In genomic region chr6:17061826-17062225, GRCm38 (mm10) we compare ENCODE assay signal across 8 mouse cellular contexts. TPM values are rescaled to one million over a fixed set of nuclear protein-coding genes. Genes with fewer than 3 reads are reported as not detected.
A peak's percentile ranks its signal among the peaks of the same experiment; 100 is the strongest.
DNase-seq lines count a peak whose midpoint lies in the region; ATAC-seq and TF ChIP-seq lines count a peak whose summit lies in the region.
"Not testable (repeated sequence)": the region's sequence is repeated elsewhere in the genome, so short reads cannot be mapped to it uniquely, and the experiment has no call there.
"Had no signal": no experiment of that assay in that cellular context is flagged by ENCODE, and none has a peak within 500 bp of the region (broad histone marks: within the 10 kb centered on the region; RNA-seq: fewer than 3 reads in every experiment).

No protein-coding gene starts in this region.

- H3K4me3 ChIP-seq in intestine, embryonic 16.5 days (ENCODE audit: low read length); kidney, embryonic 15.5 days (replicated peaks); left cerebral cortex, adult 2 months; stomach, embryonic 14.5 days (ENCODE audit: low read depth, low read length); stomach, postnatal 0 days (ENCODE audit: low read depth, low read length): not testable (repeated sequence)

- not testable (repeated sequence) for ATAC-seq in intestine, embryonic 16.5 days; kidney, embryonic 15.5 days (replicated peaks; ENCODE audit: low FRiP score); stomach, embryonic 14.5 days (ENCODE audit: insufficient number of reproducible peaks, insufficient read depth, low FRiP score, low read depth); stomach, postnatal 0 days (ENCODE audit: low FRiP score, low TSS enrichment)

- H3K4me2 ChIP-seq in intestine, embryonic 16.5 days (ENCODE audit: low read depth, low read length); kidney, embryonic 15.5 days; stomach, embryonic 14.5 days (replicated peaks; ENCODE audit: low read depth, low read length); stomach, postnatal 0 days (replicated peaks; ENCODE audit: low read depth): not testable (repeated sequence)

- H3K9me3 ChIP-seq in intestine, embryonic 16.5 days (ENCODE audit: control insufficient read depth, low read length); kidney, embryonic 15.5 days (replicated peaks); stomach, embryonic 14.5 days (ENCODE audit: control insufficient read depth, low read depth, low read length); stomach, postnatal 0 days (ENCODE audit: control insufficient read depth, low read length): not testable (repeated sequence)

- peak; percentile 15 for TF ChIP-seq CTCF in left cerebral cortex, adult 2 months (IDR thresholded peaks at IDR 0.05)
- TF ChIP-seq CTCF in stomach, postnatal 0 days (IDR thresholded peaks at IDR 0.05; ENCODE audit: low read depth), result peak; percentile 26

- WGBS in intestine, embryonic 16.5 days, result 80% methylated on average over 4 of the region's 4 CpGs
- 83% methylated on average over 4 of the region's 4 CpGs for WGBS in kidney, embryonic 15.5 days
- WGBS in stomach, embryonic 14.5 days, result 71% methylated on average over 4 of the region's 4 CpGs
- 72% methylated on average over 4 of the region's 4 CpGs for WGBS in stomach, postnatal 0 days

- H3K4me1 ChIP-seq in intestine, embryonic 16.5 days (ENCODE audit: control insufficient read depth, insufficient read depth, low read length), result peaks cover 26% of the 10 kb centered on the region
- H3K4me1 ChIP-seq in kidney, embryonic 15.5 days, result peaks cover 38% of the 10 kb centered on the region
- peaks cover 17% of the 10 kb centered on the region for H3K4me1 ChIP-seq in stomach, embryonic 14.5 days (ENCODE audit: control insufficient read depth, insufficient read depth, low read length)
- not testable (repeated sequence) for H3K4me1 ChIP-seq in stomach, postnatal 0 days (replicated peaks; ENCODE audit: control insufficient read depth, insufficient read depth)

- peak overlapping the region; percentile 70 for H3K27ac ChIP-seq in intestine, embryonic 16.5 days (ENCODE audit: low read length)
- peak overlapping the region; percentile 62 for H3K27ac ChIP-seq in kidney, embryonic 15.5 days
- H3K27ac ChIP-seq in left cerebral cortex, adult 2 months; stomach, postnatal 0 days (replicated peaks): not testable (repeated sequence)
- H3K27ac ChIP-seq in stomach, embryonic 14.5 days (ENCODE audit: low read length), result 0 out of 2 replicates have a peak overlapping the region, but pooled peaks have one; percentile 59

- not testable (repeated sequence) for H3K27me3 ChIP-seq in intestine, embryonic 16.5 days (replicated peaks; ENCODE audit: control insufficient read depth, insufficient read depth, low read length); kidney, embryonic 15.5 days; stomach, embryonic 14.5 days (ENCODE audit: control insufficient read depth, insufficient read depth, low read length); stomach, postnatal 0 days (ENCODE audit: control insufficient read depth, insufficient read depth, low read length)

- DNase-seq in heart, adult 11 months, result peak; percentile 59
- DNase-seq in left cerebral cortex, adult 2 months (ENCODE audit: extremely low spot score in 1 of 2, low spot score in 2 of 2); stomach, postnatal 0 days (ENCODE audit: low spot score): not testable (repeated sequence)

- not testable (repeated sequence) for H3K9ac ChIP-seq in intestine, embryonic 16.5 days (ENCODE audit: low read depth, low read length); kidney, embryonic 15.5 days; stomach, embryonic 14.5 days (replicated peaks; ENCODE audit: low read depth, low read length); stomach, postnatal 0 days (ENCODE audit: low read length)

- not testable (repeated sequence) for H3K36me3 ChIP-seq in intestine, embryonic 16.5 days (ENCODE audit: control insufficient read depth, insufficient read depth, low read length); kidney, embryonic 15.5 days; stomach, embryonic 14.5 days (ENCODE audit: control insufficient read depth, insufficient read depth, low read length); stomach, postnatal 0 days (ENCODE audit: control insufficient read depth, insufficient read depth, low read length)

- TF ChIP-seq EP300 in stomach, postnatal 0 days (optimal IDR thresholded peaks at IDR 0.05), result not testable (repeated sequence)

- intact Hi-C loops in left cerebral cortex, adult 2 months (cut with DNase I), result not testable (repeated sequence)

RNA-seq across cellular contexts. Expression of gene Tes, which starts 3.1 kb away (rescaled TPM):
- polyA plus RNA-seq in intestine, embryonic 16.5 days (2015; fragmentation: Nextera tagmentation; extraction: Ambion mirVana), result 90.1 and 97.0 TPM in 2 replicates
- polyA plus RNA-seq in kidney, embryonic 15.5 days (2015; fragmentation: Nextera tagmentation; extraction: Ambion mirVana), result 70.5 and 72.6 TPM in 2 replicates
- total RNA-seq in left cerebral cortex, adult 2 months (2021), result 1 to 10 TPM; 4.5 to 5.9 TPM
- polyA plus RNA-seq in stomach, embryonic 14.5 days (2014; fragmentation: Nextera tagmentation; extraction: Ambion mirVana), result 142 and 144 TPM in 2 replicates
- 111 and 114 TPM in 2 replicates for polyA plus RNA-seq in stomach, postnatal 0 days (2015; fragmentation: Nextera tagmentation; extraction: Ambion mirVana)
- total RNA-seq: CH12.LX had no signal
- polyA plus RNA-seq: G1E had no signal
